In genomic region chr2:39203359-39203758, GRCm38 (mm10) we compare ENCODE assay signal across 23 mouse cellular contexts.
"Had no signal": no experiment of that assay in that cellular context is flagged by ENCODE, and none has a peak within 500 bp of the region (broad histone marks: within the 10 kb centered on the region; RNA-seq: fewer than 3 reads in every experiment).

No protein-coding gene starts in this region.

- ATAC-seq: hindbrain, postnatal 0 days; intestine, embryonic 16.5 days had no signal

- H3K4me3 ChIP-seq: heart, adult 2 months; heart, embryonic 13.5 days; heart, embryonic 15.5 days; hindbrain, embryonic 13.5 days; hindbrain, embryonic 15.5 days; layer of hippocampus, adult 2 months; limb, embryonic 10.5 days; limb, embryonic 12.5 days; liver, embryonic 13.5 days; liver, embryonic 15.5 days had no signal

- H3K4me1 ChIP-seq: heart, embryonic 15.5 days; hindbrain, embryonic 13.5 days; hindbrain, embryonic 15.5 days; limb, embryonic 10.5 days; limb, embryonic 12.5 days; liver, embryonic 13.5 days had no signal

- DNase-seq: gastrocnemius, postnatal 14 days; gastrocnemius, postnatal 36 days; heart, adult 11 months; heart, adult 2 months; heart, postnatal 14 days; heart, postnatal 36 days; kidney, adult 18-20 months; kidney, adult 8-10 months; kidney, postnatal 10 days; kidney, postnatal 25 days; kidney, postnatal 4 days; liver; liver, embryonic 13.5 days had no signal

- H3K27ac ChIP-seq: heart, adult 2 months; heart, embryonic 13.5 days; heart, embryonic 15.5 days; hindbrain, embryonic 13.5 days; hindbrain, embryonic 15.5 days; hindbrain, postnatal 0 days; layer of hippocampus, adult 2 months; limb, embryonic 10.5 days; limb, embryonic 12.5 days; liver, embryonic 13.5 days; liver, embryonic 15.5 days had no signal
